ENCODE assay signal across 13 mouse cellular contexts in the genomic region with DNA sequence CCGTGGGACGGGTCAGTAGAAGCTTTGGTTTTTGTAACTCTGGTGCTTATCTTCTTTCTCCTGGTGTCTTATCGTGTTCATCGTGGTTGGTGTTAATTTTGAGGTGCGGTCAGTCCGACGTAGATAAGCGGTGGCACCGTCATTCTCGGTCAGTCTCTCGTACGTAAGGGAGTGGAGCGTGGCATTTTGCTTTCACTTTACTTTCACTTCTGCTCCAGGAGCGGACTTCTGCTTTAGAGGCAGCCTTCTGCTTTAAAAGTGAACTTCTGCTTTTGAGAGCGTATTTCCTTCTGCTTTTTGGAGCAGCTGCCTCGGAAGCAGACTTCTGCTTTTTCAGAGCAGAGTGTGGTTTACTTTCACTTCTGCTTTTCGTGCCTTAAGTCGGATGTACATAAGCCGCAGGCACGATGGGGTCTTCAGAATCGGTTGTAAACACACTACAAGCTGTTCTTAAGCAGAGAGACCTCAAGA.
DNase-seq lines count a peak whose midpoint lies in the region; ATAC-seq lines count a peak whose summit lies in the region.
"Had no signal": no experiment of that assay in that cellular context is flagged by ENCODE, and none has a peak within 500 bp of the region (broad histone marks: within the 10 kb centered on the region; RNA-seq: fewer than 3 reads in every experiment).

No protein-coding gene starts in this region.

- H3K27ac ChIP-seq in heart, embryonic 16.5 days (ENCODE audit: low read length), result no peak overlapping the region
- H3K27ac ChIP-seq: forebrain, embryonic 15.5 days; midbrain, embryonic 15.5 days had no signal

- peaks cover 36% of the 10 kb centered on the region for H3K9me3 ChIP-seq in heart, embryonic 16.5 days (replicated peaks; ENCODE audit: control insufficient read depth, low read length)

- 79% methylated on average over 21 of the region's 21 CpGs for WGBS in heart, embryonic 16.5 days

- H3K36me3 ChIP-seq in heart, embryonic 16.5 days (ENCODE audit: control insufficient read depth, insufficient read depth), result no peaks in the 10 kb centered on the region
- H3K36me3 ChIP-seq: forebrain, embryonic 15.5 days; heart, embryonic 12.5 days; midbrain, embryonic 15.5 days had no signal

- H3K4me2 ChIP-seq in heart, embryonic 16.5 days (ENCODE audit: low read depth, low read length), result no peak overlapping the region
- H3K4me2 ChIP-seq: forebrain, embryonic 15.5 days; heart, embryonic 12.5 days; midbrain, embryonic 15.5 days had no signal

- no peak for DNase-seq in heart, postnatal 4 days
- peak; percentile 91 for DNase-seq in induced T-regulatory cell, adult 2 months (ENCODE audit: low read depth)
- DNase-seq in monocyte, adult 2 months (ENCODE audit: low read depth in 1 of 2, low spot score in 2 of 2), result peak; percentile 76 to 80
- peak; percentile 63 for DNase-seq in thymus, postnatal 25 days
- DNase-seq in adrenal gland, adult 8-10 months, result no peak
- no peak for DNase-seq in embryo, embryonic 10.5 days (ENCODE audit: low spot score)
- DNase-seq in cerebellum, postnatal 4 days (ENCODE audit: low spot score in 2 of 2), result no peak
- DNase-seq: kidney, adult 11 months; right cerebral cortex, postnatal 14 days had no signal

- no peaks in the 10 kb centered on the region for H3K4me1 ChIP-seq in heart, embryonic 16.5 days (ENCODE audit: control insufficient read depth, insufficient read depth, low read length)
- H3K4me1 ChIP-seq: forebrain, embryonic 15.5 days; heart, embryonic 12.5 days; midbrain, embryonic 15.5 days had no signal

- 0 out of 2 replicates have a peak, but pooled peaks have one; percentile 33 for ATAC-seq in heart, embryonic 16.5 days (replicated peaks; ENCODE audit: extremely low read depth, insufficient read depth, low FRiP score)
- ATAC-seq: forebrain, embryonic 15.5 days; midbrain, embryonic 15.5 days had no signal

- H3K4me3 ChIP-seq in heart, embryonic 16.5 days (ENCODE audit: low read length), result no peak overlapping the region
- H3K4me3 ChIP-seq: forebrain, embryonic 15.5 days; heart, embryonic 12.5 days; midbrain, embryonic 15.5 days had no signal

- H3K9ac ChIP-seq in heart, embryonic 16.5 days (ENCODE audit: low read length), result no peak overlapping the region
- H3K9ac ChIP-seq: forebrain, embryonic 15.5 days; heart, embryonic 12.5 days; midbrain, embryonic 15.5 days had no signal

- no peaks in the 10 kb centered on the region for H3K27me3 ChIP-seq in heart, embryonic 16.5 days (ENCODE audit: control insufficient read depth, insufficient read depth, low read length)
- H3K27me3 ChIP-seq: forebrain, embryonic 15.5 days; heart, embryonic 12.5 days; midbrain, embryonic 15.5 days had no signal

Comparison
In these comparisons a context has a peak if more than half of its experiments do, and no peak if none do; other contexts are left out.
1. DNase-seq: peak in induced T-regulatory cell, adult 2 months (single experiment), monocyte, adult 2 months (2 of 2) and thymus, postnatal 25 days (single experiment); none in heart, postnatal 4 days (single experiment), adrenal gland, adult 8-10 months (single experiment), embryo, embryonic 10.5 days (single experiment) and cerebellum, postnatal 4 days (0 of 2).